Mouse (Mus musculus): ENCODE results near the gene Slc25a13.

Slc25a13 gene

GRCm38 (mm10) chr6:6216507-6217285 lies at the start of gene Slc25a13:
Gene Slc25a13 (minus strand): TSS chr6:6217173.
- DNase-seq (ENCODE audit: low spot score) = peak; percentile 55

GRCm38 (mm10) chr6:6265761-6266160 lies 48.8 kb upstream of the Slc25a13 start:
- DNase-seq (ENCODE audit: low spot score) = no peak

- DNase-seq (ENCODE audit: low spot score) = no peak
Observed at GRCm38 (mm10) chr6:6263293-6263911, 46.4 kb upstream of the Slc25a13 start.

- no peak for DNase-seq (ENCODE audit: low spot score)
Observed at GRCm38 (mm10) chr6:6260917-6261316, 43.9 kb upstream of the Slc25a13 start.

- no peak for DNase-seq (ENCODE audit: low spot score)
Observed at GRCm38 (mm10) chr6:6248500-6248899, 31.5 kb upstream of the Slc25a13 start.

GRCm38 (mm10) chr6:6243828-6244227 lies 26.9 kb upstream of the Slc25a13 start:
- DNase-seq (ENCODE audit: low spot score) = no peak

- DNase-seq (ENCODE audit: low spot score) = no peak
Observed at GRCm38 (mm10) chr6:6242114-6242513, 25.1 kb upstream of the Slc25a13 start.

GRCm38 (mm10) chr6:6236788-6237298 lies 19.9 kb upstream of the Slc25a13 start:
- no peak for DNase-seq (ENCODE audit: low spot score)

GRCm38 (mm10) chr6:6230262-6230661 lies 13.3 kb upstream of the Slc25a13 start:
- no peak for DNase-seq (ENCODE audit: low spot score)

GRCm38 (mm10) chr6:6222721-6223120 lies 5.7 kb upstream of the Slc25a13 start:
- no peak for DNase-seq (ENCODE audit: low spot score)

GRCm38 (mm10) chr6:6220574-6220973 lies 3.6 kb upstream of the Slc25a13 start:
- no peak for DNase-seq (ENCODE audit: low spot score)

GRCm38 (mm10) chr6:6219661-6220370 lies 2.8 kb upstream of the Slc25a13 start:
- DNase-seq (ENCODE audit: low spot score) = no peak

GRCm38 (mm10) chr6:6217286-6217625 lies 283 bp upstream of the Slc25a13 start:
- no peak for DNase-seq (ENCODE audit: low spot score)

GRCm38 (mm10) chr6:6216120-6216506 lies 860 bp downstream of the Slc25a13 start:
- no peak for DNase-seq (ENCODE audit: low spot score)

GRCm38 (mm10) chr6:6212360-6213310 lies 4.3 kb downstream of the Slc25a13 start:
- DNase-seq (ENCODE audit: low spot score) = no peak

- no peak for DNase-seq (ENCODE audit: low spot score)
Observed at GRCm38 (mm10) chr6:6211958-6212357, 5.0 kb downstream of the Slc25a13 start.

GRCm38 (mm10) chr6:6210637-6211036 lies 6.3 kb downstream of the Slc25a13 start:
- DNase-seq (ENCODE audit: low spot score) = no peak

GRCm38 (mm10) chr6:6208351-6209059 lies 8.5 kb downstream of the Slc25a13 start:
- DNase-seq (ENCODE audit: low spot score) = no peak

GRCm38 (mm10) chr6:6207836-6208235 lies 9.1 kb downstream of the Slc25a13 start:
- DNase-seq (ENCODE audit: low spot score) = no peak

- DNase-seq (ENCODE audit: low spot score) = no peak
Observed at GRCm38 (mm10) chr6:6207395-6207794, 9.6 kb downstream of the Slc25a13 start.

GRCm38 (mm10) chr6:6205599-6206165 lies 11.3 kb downstream of the Slc25a13 start:
- no peak for DNase-seq (ENCODE audit: low spot score)
